Mouse (Mus musculus): ENCODE results near the gene Dot1l.

DNA sequence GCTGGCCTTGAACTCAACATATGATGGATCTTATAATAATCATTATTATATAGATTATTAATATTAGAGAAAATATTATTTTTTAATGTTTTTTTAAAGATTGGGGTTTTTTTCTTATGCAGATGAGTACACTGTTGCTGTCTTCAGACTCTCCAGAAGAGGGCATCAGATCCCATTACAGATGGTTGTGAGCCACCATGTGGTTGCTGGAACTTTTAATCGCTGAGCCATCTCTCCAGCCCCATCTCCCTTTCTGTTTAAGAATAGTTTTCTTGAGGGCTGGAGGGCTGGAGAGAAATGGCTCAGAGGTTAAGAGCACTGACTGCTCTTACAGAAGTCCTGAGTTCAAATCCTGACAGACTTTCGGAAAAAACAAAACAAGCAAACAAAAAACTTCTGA, 67.0 kb downstream of the Dot1l start:
- TF ChIP-seq E2F4 (IDR thresholded peaks at IDR 0.05; ENCODE audit: insufficient read depth) (no peak), POLR2A (IDR thresholded peaks at IDR 0.05; ENCODE audit: insufficient read length, low read depth) (no peak), TCF12 (IDR thresholded peaks at IDR 0.05; ENCODE audit: insufficient read depth, poor library complexity, severe bottlenecking) (no peak)
